Mouse (Mus musculus) megakaryocyte-erythroid progenitor cell, adult 5-6 weeks (primary cell): ENCODE results near the gene Rsph4a. TPM values are rescaled to one million over a fixed set of nuclear protein-coding genes. Genes with fewer than 3 reads are reported as not detected.
"Not testable (repeated sequence)": the region's sequence is repeated elsewhere in the genome, so short reads cannot be mapped to it uniquely, and the experiment has no call there.

Source experiments
- ATAC-seq: replicated peaks from 2 replicates; pipeline ENCODE4 v1.8.0; 2016; ENCODE audit warnings: mild to moderate bottlenecking, inconsistent platforms; ENCODE audit not compliant: severe bottlenecking, poor library complexity, low FRiP score, low TSS enrichment
- total RNA-seq, 2 experiments: library from RNA; stranded (forward) in 1 of 2; stranded (reverse) in 1 of 2; fragments of 200-1000, 215-1000 nt in 1 of 2; fragments of >200 nt in 1 of 2; fragmentation: Nextera tagmentation in 1 of 2; gene quantifications; 2 replicates each; pipeline ENCODE4 v1.2.3; 2014 to 2017

Gene Rsph4a
- total RNA-seq (2014; fragmentation: Nextera tagmentation) (not detected in 2 replicates), total RNA-seq (2017) (not detected in 2 replicates)

DNA sequence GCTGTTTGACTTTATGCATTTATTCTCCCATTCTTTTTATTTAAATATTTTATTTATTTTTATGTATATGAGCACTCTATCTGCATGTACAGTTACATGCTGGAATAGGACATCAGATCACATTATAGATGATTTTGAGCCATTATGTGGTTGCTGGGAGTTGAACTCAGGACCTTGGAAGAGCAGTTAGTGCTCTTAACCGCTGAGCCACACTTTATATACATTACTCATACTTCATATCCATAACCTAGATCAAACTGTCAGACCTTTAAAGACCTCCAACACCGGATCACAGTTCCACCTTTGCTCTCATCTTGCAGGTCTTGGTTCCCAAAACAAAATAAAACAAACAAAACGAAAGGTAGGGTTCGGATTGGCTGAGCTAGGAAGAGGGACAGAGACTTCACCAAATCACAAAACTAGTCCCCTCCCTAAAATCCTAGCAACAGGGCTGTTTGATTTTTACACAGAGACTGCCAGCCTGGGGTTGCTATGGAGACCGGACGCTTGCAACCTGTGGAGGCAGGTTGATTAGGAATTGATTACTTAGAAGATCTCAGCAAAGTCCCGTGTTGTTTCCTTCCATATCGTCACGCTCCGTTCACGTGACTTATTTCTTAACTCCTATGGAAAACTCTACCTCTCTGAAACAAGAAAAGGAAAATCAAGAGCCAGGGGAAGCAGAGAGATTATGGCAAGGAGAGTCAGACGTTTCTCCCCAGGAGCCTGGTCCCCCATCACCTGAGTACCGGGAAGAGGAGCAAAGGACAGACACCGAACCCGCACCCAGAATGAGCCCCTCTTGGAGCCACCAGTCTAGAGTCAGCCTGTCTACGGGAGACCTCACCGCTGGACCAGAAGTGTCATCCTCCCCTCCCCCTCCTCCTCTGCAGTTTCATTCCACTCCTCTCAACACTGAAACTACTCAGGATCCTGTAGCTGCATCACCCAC, at the start of gene Rsph4a:
Rsph4a (plus strand) TSS at position 582 of the 952 bp plus-strand sequence.
- no peak for ATAC-seq

DNA sequence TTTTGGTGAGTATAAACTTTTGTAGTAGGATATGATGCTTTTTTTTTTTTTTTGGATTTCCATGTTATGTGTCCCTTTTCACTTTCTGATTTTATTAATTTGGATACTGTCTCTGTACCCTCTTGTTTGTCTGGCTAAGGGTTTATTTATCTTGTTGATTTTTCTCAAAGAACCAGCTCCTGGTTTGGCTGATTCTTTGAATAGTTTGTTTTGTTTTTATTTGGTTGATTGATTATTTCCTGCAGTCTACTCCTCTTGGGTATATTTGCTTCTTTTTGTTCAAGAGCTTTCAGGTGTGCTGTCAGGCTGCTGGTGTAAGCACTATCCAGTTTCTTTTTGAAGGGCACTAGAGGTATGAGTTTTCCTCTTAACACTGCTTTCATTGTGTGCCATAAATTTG, 47.5 kb upstream of the Rsph4a start, which contains the start of gene Sult3a1:
Sult3a1 (plus strand) TSS at position 301 of the 400 bp plus-strand sequence.
- no peak for ATAC-seq

GRCm38 (mm10) chr10:33865994-33866393, 38.9 kb upstream of the Rsph4a start:
- ATAC-seq = no peak

DNA sequence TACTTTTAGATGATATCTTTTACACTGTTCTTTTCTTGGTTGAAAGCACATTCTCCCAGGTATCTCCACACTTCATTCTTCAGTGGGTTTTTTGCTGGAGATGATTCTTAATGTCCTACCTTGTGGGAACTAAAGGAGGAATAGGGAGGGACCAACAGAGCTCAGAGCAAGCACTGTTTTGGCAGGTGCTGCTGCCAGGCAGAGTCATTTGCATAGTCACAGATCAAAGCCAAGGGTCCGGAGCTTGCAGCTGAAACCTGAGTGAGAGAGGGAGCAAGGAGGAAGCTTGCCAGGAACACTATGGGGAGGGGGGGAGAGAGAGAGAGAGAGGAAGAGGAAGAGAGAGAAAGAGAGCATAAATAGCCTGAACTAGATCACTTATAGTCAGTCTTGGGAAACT, 34.5 kb upstream of the Rsph4a start:
- ATAC-seq = no peak

DNA sequence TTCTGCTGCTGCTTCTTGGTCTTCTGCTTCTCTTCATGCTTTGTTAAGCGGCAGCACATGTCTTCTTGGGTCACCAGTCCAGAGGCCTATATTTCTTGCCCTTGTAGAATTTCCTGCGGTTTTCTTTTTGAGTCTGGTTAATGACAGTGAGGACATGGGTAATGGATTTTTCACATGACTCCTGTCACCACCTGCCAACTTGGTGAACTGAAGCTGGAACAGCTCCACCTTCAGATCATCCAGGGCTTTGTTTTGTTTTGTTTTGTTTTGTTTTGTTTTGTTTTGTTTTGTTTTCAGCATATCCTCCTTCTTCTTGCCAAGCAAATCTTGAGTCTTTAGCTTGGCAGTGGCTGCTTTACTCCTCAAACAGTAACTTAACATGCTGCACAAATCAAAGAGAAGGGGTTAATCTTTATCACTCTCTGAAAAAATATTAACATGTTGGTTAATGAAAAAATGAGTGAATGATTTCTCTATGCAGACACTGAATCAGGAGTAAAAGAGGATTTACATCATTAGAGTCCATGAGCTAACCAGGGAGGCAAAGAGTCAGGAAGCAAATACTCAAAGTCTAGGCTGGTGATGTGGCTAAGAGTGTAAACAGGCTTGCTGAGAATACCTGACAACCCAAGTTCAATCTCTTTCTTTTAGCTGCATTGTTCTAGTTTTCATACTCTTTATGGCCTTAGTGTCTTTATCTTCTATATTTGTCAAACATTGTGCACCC, 32.1 kb upstream of the Rsph4a start:
- ATAC-seq = no peak

DNA sequence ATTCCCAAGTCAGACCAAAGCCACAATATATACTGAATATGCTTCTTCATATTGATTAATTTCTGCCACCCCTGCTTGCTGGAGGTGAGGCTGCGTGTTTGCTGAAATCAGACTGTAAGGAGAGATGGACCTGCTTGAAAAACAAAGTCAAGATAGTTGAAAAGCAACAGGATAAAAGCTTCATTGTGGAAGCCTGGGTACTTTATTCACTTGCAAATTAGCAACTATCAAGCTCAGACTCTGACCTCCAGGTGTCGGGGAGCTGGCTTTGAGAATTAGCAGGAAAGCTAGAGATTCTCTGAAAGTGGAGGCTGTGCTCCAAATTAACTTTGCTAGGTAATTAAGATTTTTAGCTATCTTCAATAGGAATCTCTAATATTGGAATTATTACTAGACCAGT, 22.5 kb upstream of the Rsph4a start:
- not testable (repeated sequence) for ATAC-seq

GRCm38 (mm10) chr10:33901520-33901919, 3.4 kb upstream of the Rsph4a start:
- not testable (repeated sequence) for ATAC-seq

DNA sequence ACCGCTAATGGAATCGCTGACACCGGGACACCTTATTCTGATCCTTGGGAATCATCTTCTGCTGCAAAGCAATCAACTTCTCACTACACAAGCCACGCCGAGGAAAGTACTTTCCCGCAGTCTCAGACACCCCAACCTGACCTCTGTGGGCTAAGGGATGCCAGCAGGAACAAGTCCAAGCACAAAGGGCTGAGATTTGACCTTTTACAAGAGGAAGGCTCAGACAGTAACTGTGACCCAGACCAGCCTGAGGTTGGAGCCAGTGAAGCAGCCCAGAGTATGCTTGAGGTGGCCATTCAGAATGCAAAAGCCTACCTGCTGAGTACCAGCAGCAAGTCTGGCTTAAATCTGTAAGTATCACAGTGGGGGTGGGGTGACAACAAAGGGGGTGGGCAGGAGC, 578 bp downstream of the Rsph4a start:
- no peak for ATAC-seq

- ATAC-seq = no peak
Measured at GRCm38 (mm10) chr10:33940702-33941101, 35.8 kb downstream of the Rsph4a start.

GRCm38 (mm10) chr10:33945390-33945789, 40.5 kb downstream of the Rsph4a start:
- ATAC-seq = no peak

- ATAC-seq = no peak
Measured at GRCm38 (mm10) chr10:33946336-33946735, 41.4 kb downstream of the Rsph4a start.

- peak; percentile 99 for ATAC-seq
Measured at GRCm38 (mm10) chr10:33950803-33951583, 46.1 kb downstream of the Rsph4a start, which contains the start of gene Zup1. Gene Zup1, minus strand, starts transcription at chr10:33951269.

DNA sequence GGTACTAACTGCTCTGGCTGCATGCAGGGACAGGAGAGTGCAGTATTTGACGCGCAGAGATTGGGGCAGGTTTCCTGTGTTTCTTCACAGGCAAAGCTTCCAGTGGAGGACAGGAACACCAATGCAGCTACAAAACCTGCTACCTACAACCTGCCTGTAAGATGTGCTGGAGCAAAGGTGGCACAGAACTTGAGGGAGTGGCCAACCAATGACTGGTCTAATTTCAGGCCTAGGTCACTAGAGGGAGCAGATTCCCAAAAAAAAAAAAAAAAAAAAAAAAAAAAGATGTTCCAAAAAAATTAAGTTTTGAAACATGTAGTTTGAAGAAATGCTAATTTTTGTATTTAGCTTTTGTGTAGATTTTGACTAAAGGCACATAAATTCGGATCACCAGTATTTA, 47.6 kb downstream of the Rsph4a start:
- no peak for ATAC-seq

Other genes with a start within 250 kb of the Rsph4a start
- gene Sult3a2, start 118.4 kb upstream of the Rsph4a start, total RNA-seq (2014; fragmentation: Nextera tagmentation) = not detected in 2 replicates
- not detected in 2 replicates for gene Sult3a2, start 118.4 kb upstream of the Rsph4a start, total RNA-seq (2017)
- gene Sult3a1, start 47.4 kb upstream of the Rsph4a start, total RNA-seq (2014; fragmentation: Nextera tagmentation) = not detected in 2 replicates
- gene Sult3a1, start 47.4 kb upstream of the Rsph4a start, total RNA-seq (2017) = not detected in 2 replicates
- gene Zup1, start 46.2 kb downstream of the Rsph4a start, total RNA-seq (2014; fragmentation: Nextera tagmentation) = 43.0 and 45.3 TPM in 2 replicates
- gene Zup1, start 46.2 kb downstream of the Rsph4a start, total RNA-seq (2017) = 28.9 and 43.7 TPM in 2 replicates
- 137 and 169 TPM in 2 replicates for gene Rwdd1, start 114.5 kb downstream of the Rsph4a start, total RNA-seq (2014; fragmentation: Nextera tagmentation)
- gene Rwdd1, start 114.5 kb downstream of the Rsph4a start, total RNA-seq (2017) = 183 and 186 TPM in 2 replicates
- gene Trappc3l, start 132.5 kb downstream of the Rsph4a start, total RNA-seq (2014; fragmentation: Nextera tagmentation) = not detected in 2 replicates
- gene Trappc3l, start 132.5 kb downstream of the Rsph4a start, total RNA-seq (2017) = not detected in 2 replicates
- not detected in 2 replicates for gene Calhm4, start 139.2 kb downstream of the Rsph4a start, total RNA-seq (2014; fragmentation: Nextera tagmentation)
- gene Calhm4, start 139.2 kb downstream of the Rsph4a start, total RNA-seq (2017) = not detected in 2 replicates
- gene Calhm5, start 191.4 kb downstream of the Rsph4a start, total RNA-seq (2014; fragmentation: Nextera tagmentation) = not detected in 2 replicates
- gene Calhm5, start 191.4 kb downstream of the Rsph4a start, total RNA-seq (2017) = not detected in 2 replicates
- 0.79 and 0.94 TPM in 2 replicates for gene Calhm6, start 222.9 kb downstream of the Rsph4a start, total RNA-seq (2014; fragmentation: Nextera tagmentation)
- gene Calhm6, start 222.9 kb downstream of the Rsph4a start, total RNA-seq (2017) = 4.5 TPM in 1 of 2 replicates, not detected in the other